Mouse (Mus musculus) liver, embryonic 14.5 days (tissue): ENCODE results near the gene Ecsit. TPM values are rescaled to one million over a fixed set of nuclear protein-coding genes. Genes with fewer than 3 reads are reported as not detected.

Source experiments
- ATAC-seq: fragments of 200-750 bp; cut with Nextera tagmentation; 2 replicates; pipeline ENCODE4 v1.8.0; 2017; ENCODE audit warnings: moderate number of reproducible peaks, mild to moderate bottlenecking, moderate library complexity; ENCODE audit not compliant: insufficient read depth
- DNase-seq, 3 experiments: peaks; one replicate each; pipeline ENCODE4 v3.0.0-alpha.2; 2012 to 2013; ENCODE audit warnings: low read depth in 3 of 3, low spot score in 3 of 3
- H3K27ac ChIP-seq: fragments of 300-500 bp; sonication (generic); 2 replicates; pipeline ENCODE4 v1.5.1; 2014; ENCODE audit warnings: moderate library complexity, mild to moderate bottlenecking, control low read depth, inconsistent platforms
- H3K27me3 ChIP-seq: fragments of 300-500 bp; sonication (generic); 2 replicates; pipeline ENCODE4 v1.6.1; 2014; ENCODE audit warnings: mild to moderate bottlenecking, low read length, moderate library complexity; ENCODE audit not compliant: control insufficient read depth, insufficient read depth
- H3K36me3 ChIP-seq: fragments of 300-500 bp; sonication (generic); replicated peaks from 2 replicates; pipeline ENCODE4 v1.6.1; 2014; ENCODE audit warnings: low read depth; ENCODE audit not compliant: control insufficient read depth, insufficient read depth
- H3K4me1 ChIP-seq, 2 experiments: fragments of 200-500 bp in 1 of 2; fragments of 300-500 bp in 1 of 2; sonication (generic) in 1 of 2; replicated peaks; 2 replicates each; pipeline ENCODE4 v1.6.1; 2012 to 2014; ENCODE audit warnings: antibody characterized with exemption in 1 of 2, inconsistent platforms in 1 of 2, low read length in 1 of 2; ENCODE audit not compliant: control insufficient read depth in 2 of 2, insufficient read depth in 2 of 2
- H3K4me2 ChIP-seq: fragments of 300-500 bp; sonication (generic); 2 replicates; pipeline ENCODE4 v1.6.1; 2014; ENCODE audit warnings: low read depth, mild to moderate bottlenecking, control low read depth, moderate library complexity
- H3K4me3 ChIP-seq, 2 experiments: fragments of 200-500 bp in 1 of 2; fragments of 300-500 bp in 1 of 2; sonication (generic) in 1 of 2; 2 replicates each; pipeline ENCODE4 v1.5.1; 2012 to 2014; ENCODE audit warnings: low read depth in 2 of 2, low read length in 2 of 2, mild to moderate bottlenecking in 2 of 2, control low read depth in 1 of 2, inconsistent platforms in 1 of 2, moderate library complexity in 1 of 2; ENCODE audit not compliant: insufficient read depth in 1 of 2
- H3K9ac ChIP-seq: fragments of 300-500 bp; sonication (generic); replicated peaks from 2 replicates; pipeline ENCODE4 v1.6.1; 2014; ENCODE audit warnings: mild to moderate bottlenecking, control low read depth, moderate library complexity
- H3K9me3 ChIP-seq: fragments of 300-500 bp; sonication (generic); 2 replicates; pipeline ENCODE4 v1.6.1; 2016; ENCODE audit warnings: low read length, mixed read lengths; ENCODE audit not compliant: control insufficient read depth
- CTCF ChIP-seq: IDR thresholded peaks from 2 replicates; pipeline ENCODE4 v1.5.1; 2016; ENCODE audit warnings: antibody characterized with exemption, low read depth, control low read depth
- EP300 ChIP-seq: IDR thresholded peaks from 2 replicates; pipeline ENCODE4 v1.6.1; 2016; ENCODE audit warnings: antibody characterized with exemption, low read depth
- WGBS: fragments of 180-500 bp; shearing (Covaris S2); extraction: QIAGEN DNeasy Blood & Tissue Kit; methylation state at CpG from one replicate; pipeline ENCODE4 v1.1.7; 2014; ENCODE audit not compliant: insufficient replicate concordance; 5-methylcytosine and 5-hydroxymethylcytosine counted together
- polyA plus RNA-seq, 2 experiments: library from polyadenylated mRNA; depleted of rRNA in 1 of 2; stranded (reverse) in 1 of 2; unstranded in 1 of 2; fragments of >200 nt; fragmentation: Nextera tagmentation in 1 of 2; extraction: Ambion mirVana in 1 of 2; gene quantifications; 2 replicates each; pipeline versions ENCODE4 v1.2.1 to v1.2.3; 2012 to 2014

Ecsit gene
- polyA plus RNA-seq, 2 experiments: 14.6 to 16.8 TPM

- peaks cover 9% of the 10 kb centered on the region for H3K36me3 ChIP-seq
- ATAC-seq (no peak), DNase-seq (no peak)
- TF ChIP-seq CTCF (no peak), EP300 (no peak)
- H3K27ac ChIP-seq: no peak overlapping the region
- H3K27me3 ChIP-seq: no peaks in the 10 kb centered on the region
- H3K9me3 ChIP-seq: no peaks in the 10 kb centered on the region
- no peak overlapping the region for H3K4me3 ChIP-seq
- H3K4me1 ChIP-seq: peaks cover 0 to 6% of the 10 kb centered on the region in 2 experiments; a peak in 2 of 4 replicates
- no peak overlapping the region for H3K9ac ChIP-seq
- WGBS: 79% methylated on average over 5 of the region's 5 CpGs
- H3K4me2 ChIP-seq: no peak overlapping the region
Measured at GRCm38 (mm10) chr9:22067195-22067594, 18.0 kb downstream of the Ecsit start.

- Histone ChIP-seq H3K4me3 (no peak overlapping the region), H3K27me3 (no peaks in the 10 kb centered on the region), H3K4me1 (peaks cover 0 to 6% of the 10 kb centered on the region in 2 experiments; a peak in 2 of 4 replicates), H3K36me3 (peaks cover 9% of the 10 kb centered on the region), H3K9ac (no peak overlapping the region), H3K9me3 (no peaks in the 10 kb centered on the region), H3K4me2 (no peak overlapping the region), H3K27ac (no peak overlapping the region)
- DNase-seq: peak in 1 of 3 experiments; percentile 32
- ATAC-seq: no peak
- TF ChIP-seq EP300 (no peak), CTCF (peak; percentile 96)
- WGBS: 57% methylated on average over 3 of the region's 3 CpGs
Measured at GRCm38 (mm10) chr9:22066433-22066832, 18.8 kb downstream of the Ecsit start.

GRCm38 (mm10) chr9:22065642-22066041 lies 19.6 kb downstream of the Ecsit start:
- Histone ChIP-seq H3K27ac (no peak overlapping the region), H3K36me3 (peaks cover 9% of the 10 kb centered on the region), H3K4me2 (no peak overlapping the region), H3K9ac (no peak overlapping the region), H3K27me3 (no peaks in the 10 kb centered on the region), H3K4me1 (peaks cover 0 to 6% of the 10 kb centered on the region in 2 experiments; a peak in 2 of 4 replicates), H3K9me3 (no peaks in the 10 kb centered on the region), H3K4me3 (no peak overlapping the region)
- no peak for ATAC-seq
- no peak for DNase-seq
- TF ChIP-seq EP300: no peak
- TF ChIP-seq CTCF: no peak
- WGBS: 85% methylated on average over 11 of the region's 11 CpGs

GRCm38 (mm10) chr9:22064341-22064740 lies 20.9 kb downstream of the Ecsit start:
- 62% methylated on average over 3 of the region's 3 CpGs for WGBS
- Histone ChIP-seq H3K4me2 (no peak overlapping the region), H3K4me1 (no peaks in the 10 kb centered on the region), H3K27me3 (no peaks in the 10 kb centered on the region), H3K36me3 (peaks cover 12% of the 10 kb centered on the region), H3K27ac (no peak overlapping the region), H3K9ac (no peak overlapping the region), H3K4me3 (no peak overlapping the region), H3K9me3 (no peaks in the 10 kb centered on the region)
- DNase-seq (no peak), ATAC-seq (no peak)
- TF ChIP-seq CTCF (no peak), EP300 (no peak)

GRCm38 (mm10) chr9:22061339-22061738 lies 23.9 kb downstream of the Ecsit start:
- Histone ChIP-seq H3K36me3 (peaks cover 12% of the 10 kb centered on the region), H3K4me3 (no peak overlapping the region), H3K27ac (no peak overlapping the region), H3K4me1 (no peaks in the 10 kb centered on the region), H3K9ac (no peak overlapping the region), H3K4me2 (no peak overlapping the region), H3K27me3 (no peaks in the 10 kb centered on the region), H3K9me3 (no peaks in the 10 kb centered on the region)
- no peak for ATAC-seq
- WGBS: 65% methylated on average over 2 of the region's 2 CpGs
- TF ChIP-seq CTCF: no peak
- TF ChIP-seq EP300: no peak
- DNase-seq: no peak
